ENCODE assay signal across 8 mouse cellular contexts in the genomic region with DNA sequence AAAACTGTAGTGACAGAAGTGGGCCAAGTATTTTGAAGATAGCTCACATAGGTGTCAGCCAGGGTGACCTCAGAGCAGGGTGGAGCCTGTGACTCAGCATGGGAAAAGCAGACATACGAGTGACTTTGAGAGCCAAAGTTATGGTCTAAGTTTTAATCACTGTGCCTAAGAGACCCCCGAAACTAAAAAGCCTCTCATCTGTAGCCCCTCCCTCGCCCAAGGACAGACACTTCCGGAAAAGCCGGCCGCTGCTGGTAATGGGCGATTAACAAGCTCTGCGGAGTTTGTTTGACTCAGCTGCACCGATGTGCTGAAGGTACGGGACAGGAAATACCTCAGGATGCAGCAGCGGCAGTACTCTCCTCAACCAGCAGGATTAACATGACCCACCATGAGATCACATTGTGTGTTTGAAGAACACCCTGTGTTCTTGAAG.
DNase-seq lines count a peak whose midpoint lies in the region; ATAC-seq lines count a peak whose summit lies in the region.

No protein-coding gene starts in this region.

- no peaks in the 10 kb centered on the region for H3K27me3 ChIP-seq in kidney, embryonic 15.5 days
- H3K27me3 ChIP-seq in limb, embryonic 12.5 days = no peaks in the 10 kb centered on the region
- H3K27me3 ChIP-seq in splenic B cell, adult 2 months (ENCODE audit: control insufficient read depth, insufficient read depth, low read length, poor library complexity, severe bottlenecking) = no peaks in the 10 kb centered on the region; the same call in 1 of the 2 replicates
- H3K27me3 ChIP-seq in midbrain, embryonic 16.5 days (ENCODE audit: control insufficient read depth, insufficient read depth, low read depth, low read length) = no peaks in the 10 kb centered on the region

- no peak overlapping the region for H3K4me3 ChIP-seq in kidney, embryonic 15.5 days (replicated peaks)
- H3K4me3 ChIP-seq in limb, embryonic 12.5 days (replicated peaks) = no peak overlapping the region
- H3K4me3 ChIP-seq in midbrain, embryonic 16.5 days (ENCODE audit: low read depth, low read length) = no peak overlapping the region

- no peaks in the 10 kb centered on the region for H3K9me3 ChIP-seq in kidney, embryonic 15.5 days (replicated peaks)
- H3K9me3 ChIP-seq in limb, embryonic 12.5 days = no peaks in the 10 kb centered on the region
- no peaks in the 10 kb centered on the region for H3K9me3 ChIP-seq in midbrain, embryonic 16.5 days (replicated peaks; ENCODE audit: control insufficient read depth, low read length, poor library complexity, severe bottlenecking)

- peaks cover 14% of the 10 kb centered on the region; the same call in 1 of the 2 replicates for H3K4me1 ChIP-seq in kidney, embryonic 15.5 days
- H3K4me1 ChIP-seq in limb, embryonic 12.5 days (replicated peaks) = peaks cover 4% of the 10 kb centered on the region; the same call in 1 of the 2 replicates
- H3K4me1 ChIP-seq in midbrain, embryonic 16.5 days (ENCODE audit: control insufficient read depth, insufficient read depth, low read length) = peaks cover 7% of the 10 kb centered on the region

- H3K36me3 ChIP-seq in kidney, embryonic 15.5 days = no peaks in the 10 kb centered on the region
- H3K36me3 ChIP-seq in limb, embryonic 12.5 days = no peaks in the 10 kb centered on the region
- no peaks in the 10 kb centered on the region for H3K36me3 ChIP-seq in splenic B cell, adult 2 months (ENCODE audit: control insufficient read depth, insufficient read depth, low read length, poor library complexity, severe bottlenecking)
- H3K36me3 ChIP-seq in midbrain, embryonic 16.5 days (ENCODE audit: control insufficient read depth, insufficient read depth, low read length) = no peaks in the 10 kb centered on the region

- 64% methylated on average over 11 of the region's 11 CpGs for WGBS in kidney, embryonic 15.5 days
- 63% methylated on average over 11 of the region's 11 CpGs for WGBS in limb, embryonic 12.5 days
- WGBS in midbrain, embryonic 16.5 days = 78% methylated on average over 11 of the region's 11 CpGs

- peak; percentile 14 to 34 for DNase-seq in kidney, postnatal 36 days
- DNase-seq in adrenal gland, postnatal 36 days = peak; percentile 55 to 64
- peak; percentile 66 for DNase-seq in splenic B cell, adult 2 months (ENCODE audit: low read depth, low spot score)
- no peak for DNase-seq in right cerebral cortex, postnatal 10 days (ENCODE audit: low spot score in 2 of 2)
- DNase-seq in frontal cortex, postnatal 14 days (ENCODE audit: low spot score in 2 of 2) = no peak

- no peak overlapping the region for H3K9ac ChIP-seq in kidney, embryonic 15.5 days
- H3K9ac ChIP-seq in limb, embryonic 12.5 days (replicated peaks) = no peak overlapping the region
- H3K9ac ChIP-seq in midbrain, embryonic 16.5 days (ENCODE audit: low read depth, low read length) = no peak overlapping the region

- no peak overlapping the region for H3K27ac ChIP-seq in kidney, embryonic 15.5 days
- H3K27ac ChIP-seq in limb, embryonic 12.5 days = no peak overlapping the region
- H3K27ac ChIP-seq in midbrain, embryonic 16.5 days (ENCODE audit: low read length) = no peak overlapping the region

- ATAC-seq in kidney, embryonic 15.5 days (replicated peaks; ENCODE audit: low FRiP score) = no peak
- ATAC-seq in limb, embryonic 12.5 days (ENCODE audit: insufficient number of reproducible peaks, insufficient read depth, low FRiP score, low TSS enrichment, low read depth) = no peak
- no peak for ATAC-seq in midbrain, embryonic 16.5 days

- no peak overlapping the region for H3K4me2 ChIP-seq in kidney, embryonic 15.5 days
- H3K4me2 ChIP-seq in limb, embryonic 12.5 days = 0 out of 2 replicates have a peak overlapping the region, but pooled peaks have one; percentile 4
- H3K4me2 ChIP-seq in midbrain, embryonic 16.5 days (ENCODE audit: low read length) = no peak overlapping the region

Comparison
In these comparisons a context has a peak if more than half of its experiments do, and no peak if none do; other contexts are left out.
1. DNase-seq: peak in kidney, postnatal 36 days (2 of 2), adrenal gland, postnatal 36 days (2 of 2) and splenic B cell, adult 2 months (single experiment); none in right cerebral cortex, postnatal 10 days (0 of 2) and frontal cortex, postnatal 14 days (0 of 2).